Mouse (Mus musculus): Measurements from ENCODE around the gene Lifr. TPM values are rescaled to one million over a fixed set of nuclear protein-coding genes. Genes with fewer than 3 reads are reported as not detected.

Gene Lifr
- polyA plus RNA-seq, 1 experiment = 12.9 TPM

GRCm38 (mm10) chr15:7189678-7190454 is 99.5 kb downstream of the Lifr start:
- no peak overlapping the region for H3K4me3 ChIP-seq (ENCODE audit: insufficient read depth, low read depth, low read length)

DNA sequence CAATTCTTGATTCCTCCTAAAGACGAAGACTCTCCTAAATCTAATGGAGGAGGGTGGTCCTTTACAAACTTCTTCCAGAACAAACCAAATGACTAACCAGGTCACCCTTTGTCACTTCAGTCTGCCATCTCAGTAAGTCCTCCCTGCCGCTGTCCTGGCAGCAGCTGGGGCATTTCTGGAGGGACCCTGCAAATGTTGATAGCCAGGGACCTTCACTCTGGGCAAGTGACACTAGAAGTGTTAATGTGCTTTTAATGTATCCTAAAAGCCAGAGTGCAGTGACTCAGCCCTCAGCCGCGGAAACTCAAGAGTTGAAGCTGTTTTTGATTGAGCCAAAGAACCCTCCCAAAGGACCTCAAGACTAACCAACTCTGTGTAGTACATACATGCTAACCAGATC is 100.7 kb downstream of the Lifr start:
- H3K4me1 ChIP-seq (ENCODE audit: control insufficient read depth, insufficient read depth, insufficient read length, low read length) = no peaks in the 10 kb centered on the region
- no peak overlapping the region for H3K4me3 ChIP-seq (ENCODE audit: insufficient read depth, low read depth, low read length)
- no peak overlapping the region for H3K27ac ChIP-seq (replicated peaks; ENCODE audit: low read depth, low read length)

More at GRCm38 (mm10) chr15:7189678-7190454, 99.5 kb downstream of the Lifr start:
- H3K27ac ChIP-seq (replicated peaks; ENCODE audit: low read depth, low read length) = no peak overlapping the region
- no peaks in the 10 kb centered on the region for H3K4me1 ChIP-seq (ENCODE audit: control insufficient read depth, insufficient read depth, insufficient read length, low read length)

DNA sequence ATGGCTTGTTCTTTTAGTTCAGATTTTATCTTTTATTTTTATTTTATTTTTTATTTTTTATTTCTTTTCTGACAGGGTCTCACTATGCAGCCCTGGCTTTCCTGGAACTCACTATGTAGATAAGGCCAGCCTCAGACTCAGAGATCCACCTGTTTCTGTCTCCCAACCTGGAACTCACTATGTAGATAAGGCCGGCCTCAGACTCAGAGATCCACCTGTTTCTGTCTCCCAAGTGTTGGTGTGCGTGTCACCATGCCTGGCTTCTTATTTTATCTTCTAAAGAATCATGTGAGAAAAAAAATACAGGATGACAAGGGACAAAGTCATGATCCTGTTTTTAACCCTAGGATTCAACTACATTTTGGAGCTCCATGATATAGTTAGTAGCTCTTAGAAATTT is 102.2 kb downstream of the Lifr start:
- Histone ChIP-seq H3K4me1 (ENCODE audit: control insufficient read depth, insufficient read depth, insufficient read length, low read length) (no peaks in the 10 kb centered on the region), H3K27ac (replicated peaks; ENCODE audit: low read depth, low read length) (no peak overlapping the region), H3K4me3 (ENCODE audit: insufficient read depth, low read depth, low read length) (no peak overlapping the region)

- no peak overlapping the region for H3K4me3 ChIP-seq (ENCODE audit: insufficient read depth, low read depth, low read length)
- H3K27ac ChIP-seq (replicated peaks; ENCODE audit: low read depth, low read length) = no peak overlapping the region
- H3K4me1 ChIP-seq (ENCODE audit: control insufficient read depth, insufficient read depth, insufficient read length, low read length) = 0 out of 2 replicates have a peak, but pooled peaks cover 3% of the 10 kb centered on the region
Measured at GRCm38 (mm10) chr15:7194147-7194720, 103.8 kb downstream of the Lifr start.

GRCm38 (mm10) chr15:7194748-7195221 is 104.4 kb downstream of the Lifr start:
- H3K4me3 ChIP-seq (ENCODE audit: insufficient read depth, low read depth, low read length) = no peak overlapping the region
- no peak overlapping the region for H3K27ac ChIP-seq (replicated peaks; ENCODE audit: low read depth, low read length)
- H3K4me1 ChIP-seq (ENCODE audit: control insufficient read depth, insufficient read depth, insufficient read length, low read length) = 0 out of 2 replicates have a peak, but pooled peaks cover 3% of the 10 kb centered on the region

DNA sequence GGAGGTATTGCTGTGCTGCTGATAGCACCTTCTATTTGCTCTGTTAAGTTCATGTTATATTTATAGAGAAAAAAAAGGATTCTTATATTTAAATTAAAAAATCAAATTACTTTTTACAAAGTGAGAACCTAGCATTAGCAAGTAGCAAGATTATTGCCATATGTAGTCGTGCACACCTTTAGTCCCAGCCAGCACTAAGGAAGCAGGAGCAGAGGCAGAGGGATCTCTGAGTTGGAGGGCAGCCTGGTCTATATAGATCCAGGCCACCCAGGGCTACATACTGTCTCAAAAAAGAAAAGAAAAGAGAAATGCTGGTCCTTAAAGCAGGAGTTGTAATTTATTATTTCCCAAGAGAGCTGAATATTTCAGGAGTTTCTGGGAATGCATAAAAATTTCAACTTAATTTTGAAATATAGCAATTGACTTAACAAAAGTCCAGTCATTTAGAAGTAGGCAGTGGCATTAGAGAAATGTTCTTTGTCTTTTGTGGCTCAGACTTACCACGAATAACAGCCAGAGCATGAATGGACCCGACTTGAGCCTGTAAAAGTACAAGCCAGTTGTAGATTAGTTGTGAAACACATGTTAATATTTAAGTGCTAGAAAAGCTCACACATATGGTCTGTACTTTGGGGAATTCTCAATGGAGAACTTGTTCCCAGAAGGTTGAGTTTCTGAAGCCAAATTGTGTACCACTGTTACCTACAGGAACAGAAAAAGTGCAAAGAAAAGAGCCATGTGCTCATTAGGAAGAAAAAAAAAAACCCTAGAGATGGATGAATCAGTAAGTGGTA is 107.4 kb downstream of the Lifr start:
- H3K4me1 ChIP-seq (ENCODE audit: control insufficient read depth, insufficient read depth, insufficient read length, low read length) = peaks cover 9% of the 10 kb centered on the region
- H3K27ac ChIP-seq (replicated peaks; ENCODE audit: low read depth, low read length) = no peak overlapping the region

GRCm38 (mm10) chr15:7198816-7199215 is 108.4 kb downstream of the Lifr start:
- H3K27ac ChIP-seq (replicated peaks; ENCODE audit: low read depth, low read length) = no peak overlapping the region
- no peak overlapping the region for H3K4me3 ChIP-seq (ENCODE audit: insufficient read depth, low read depth, low read length)
- H3K4me1 ChIP-seq (ENCODE audit: control insufficient read depth, insufficient read depth, insufficient read length, low read length) = peaks cover 16% of the 10 kb centered on the region

More for the DNA sequence above, 107.4 kb downstream of the Lifr start:
- H3K4me3 ChIP-seq (ENCODE audit: insufficient read depth, low read depth, low read length) = no peak overlapping the region

- no peak overlapping the region for H3K27ac ChIP-seq (replicated peaks; ENCODE audit: low read depth, low read length)
- no peak overlapping the region for H3K4me3 ChIP-seq (ENCODE audit: insufficient read depth, low read depth, low read length)
- peaks cover 27% of the 10 kb centered on the region for H3K4me1 ChIP-seq (ENCODE audit: control insufficient read depth, insufficient read depth, insufficient read length, low read length)
Measured at GRCm38 (mm10) chr15:7200286-7200685, 109.9 kb downstream of the Lifr start.

DNA sequence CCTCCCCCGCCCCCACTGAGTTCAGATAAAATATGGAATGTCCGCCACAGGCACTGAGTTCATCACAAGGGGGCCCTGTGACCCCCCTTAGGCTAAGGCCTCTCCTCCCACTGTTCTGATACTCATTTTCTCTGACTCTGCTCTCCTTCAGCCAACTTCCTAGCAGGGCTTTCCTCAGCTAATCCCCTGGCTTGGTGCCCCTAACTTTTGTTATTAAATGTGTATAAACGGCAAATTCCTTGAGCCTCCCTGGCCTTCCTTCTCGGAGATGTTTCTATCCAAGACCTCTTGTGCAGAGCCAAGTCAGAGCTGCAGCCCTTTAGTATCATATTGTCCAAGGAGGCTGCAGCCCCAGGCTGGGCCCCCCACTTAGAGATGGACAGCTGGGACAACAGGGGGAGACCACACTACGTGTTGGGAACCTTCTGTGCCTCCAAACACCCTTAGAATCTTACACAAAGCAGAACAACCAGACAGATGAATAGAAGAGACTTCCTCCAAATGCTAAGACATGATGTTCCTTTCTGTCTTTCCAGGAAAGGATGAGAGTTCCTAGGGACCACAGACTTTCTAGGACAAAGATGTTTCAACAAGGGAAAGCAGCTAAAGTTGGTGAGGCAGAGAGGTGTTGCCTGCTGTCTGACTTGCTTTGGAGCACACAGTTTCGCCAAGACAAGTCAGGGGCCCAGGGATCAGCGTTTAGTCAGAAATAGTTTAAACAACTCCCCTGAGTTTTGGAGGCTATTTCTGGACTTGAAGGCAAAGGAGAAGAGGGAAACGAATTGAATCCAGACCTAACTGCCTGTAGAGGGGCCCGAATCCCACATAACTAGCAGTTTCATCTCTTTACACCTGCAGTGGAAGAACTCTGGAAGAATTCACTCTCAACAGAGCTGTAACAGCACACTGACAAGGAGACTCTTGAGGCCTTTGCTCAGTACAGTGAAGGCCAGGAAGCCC is 111.3 kb downstream of the Lifr start:
- Histone ChIP-seq H3K4me1 (ENCODE audit: control insufficient read depth, insufficient read depth, insufficient read length, low read length) (peaks cover 27% of the 10 kb centered on the region), H3K27ac (replicated peaks; ENCODE audit: low read depth, low read length) (peak overlapping the region; percentile 83), H3K4me3 (ENCODE audit: insufficient read depth, low read depth, low read length) (no peak overlapping the region)

DNA sequence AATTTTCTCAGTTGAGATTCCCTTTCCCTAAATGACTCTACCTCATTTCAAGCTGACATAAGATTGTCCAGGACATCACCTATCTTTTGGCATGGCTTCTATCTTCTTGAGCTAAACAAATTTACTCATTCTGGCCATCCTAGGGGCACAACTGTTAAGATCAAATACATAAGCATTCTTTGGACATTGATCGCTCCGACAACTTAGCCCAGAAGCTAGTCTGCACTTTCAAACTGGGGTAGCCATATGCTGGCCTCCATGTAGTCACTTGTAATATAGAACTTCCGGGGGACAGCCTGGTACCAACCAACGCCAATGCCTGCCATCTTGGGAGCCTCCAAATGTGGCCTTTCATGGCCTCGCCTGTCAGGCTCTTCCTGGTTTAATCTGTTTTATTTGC is 112.6 kb downstream of the Lifr start:
- Histone ChIP-seq H3K27ac (replicated peaks; ENCODE audit: low read depth, low read length) (peak overlapping the region; percentile 86), H3K4me3 (ENCODE audit: insufficient read depth, low read depth, low read length) (no peak overlapping the region), H3K4me1 (ENCODE audit: control insufficient read depth, insufficient read depth, insufficient read length, low read length) (peaks cover 27% of the 10 kb centered on the region)

- Histone ChIP-seq H3K4me1 (ENCODE audit: control insufficient read depth, insufficient read depth, insufficient read length, low read length) (peaks cover 26% of the 10 kb centered on the region), H3K27ac (replicated peaks; ENCODE audit: low read depth, low read length) (peak overlapping the region; percentile 86), H3K4me3 (ENCODE audit: insufficient read depth, low read depth, low read length) (0 out of 2 replicates have a peak overlapping the region, but pooled peaks have one; percentile 4)
Measured at GRCm38 (mm10) chr15:7203606-7204330, 113.4 kb downstream of the Lifr start.

- H3K27ac ChIP-seq (replicated peaks; ENCODE audit: low read depth, low read length) = no peak overlapping the region
- H3K4me1 ChIP-seq (ENCODE audit: control insufficient read depth, insufficient read depth, insufficient read length, low read length) = peaks cover 24% of the 10 kb centered on the region
- H3K4me3 ChIP-seq (ENCODE audit: insufficient read depth, low read depth, low read length) = no peak overlapping the region
Measured at GRCm38 (mm10) chr15:7204917-7205316, 114.5 kb downstream of the Lifr start.

- H3K27ac ChIP-seq (replicated peaks; ENCODE audit: low read depth, low read length) = no peak overlapping the region
- H3K4me3 ChIP-seq (ENCODE audit: insufficient read depth, low read depth, low read length) = no peak overlapping the region
Measured at GRCm38 (mm10) chr15:7206110-7206509, 115.7 kb downstream of the Lifr start.

GRCm38 (mm10) chr15:7207292-7207691 is 116.9 kb downstream of the Lifr start:
- peaks cover 17% of the 10 kb centered on the region for H3K4me1 ChIP-seq (ENCODE audit: control insufficient read depth, insufficient read depth, insufficient read length, low read length)
- H3K4me3 ChIP-seq (ENCODE audit: insufficient read depth, low read depth, low read length) = no peak overlapping the region
- no peak overlapping the region for H3K27ac ChIP-seq (replicated peaks; ENCODE audit: low read depth, low read length)

More at GRCm38 (mm10) chr15:7206110-7206509, 115.7 kb downstream of the Lifr start:
- peaks cover 22% of the 10 kb centered on the region for H3K4me1 ChIP-seq (ENCODE audit: control insufficient read depth, insufficient read depth, insufficient read length, low read length)
